Mouse (Mus musculus): ENCODE data around the gene Cytl1. TPM values are rescaled to one million over a fixed set of nuclear protein-coding genes. Genes with fewer than 3 reads are reported as not detected.

Gene Cytl1
- total RNA-seq (2017), result not detected in 2 replicates

DNA sequence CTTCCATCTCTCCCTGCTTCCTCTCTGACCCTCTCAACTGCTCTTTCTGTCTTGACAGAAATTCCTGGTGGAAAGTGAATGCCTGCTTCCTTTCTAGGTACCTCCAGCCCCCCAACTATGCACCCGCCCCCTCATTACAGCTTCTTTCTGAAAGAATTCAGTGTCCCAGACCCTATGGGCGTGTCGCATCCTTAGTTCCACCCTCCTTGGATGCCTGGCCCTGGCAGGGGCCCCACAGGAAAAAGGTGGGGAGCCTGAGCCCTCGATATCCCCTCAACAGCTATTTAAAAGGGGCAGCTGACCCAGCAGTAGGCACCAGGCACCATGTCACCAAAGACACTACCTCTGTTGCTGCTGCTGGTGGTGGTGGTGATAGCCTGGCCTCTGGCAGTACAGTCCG lies at the start of gene Cytl1:
TSS of gene Cytl1 (plus strand) at position 296 of the 400 bp plus-strand sequence.
- ATAC-seq (ENCODE audit: extremely low read depth, insufficient number of reproducible peaks, low FRiP score, poor library complexity, severe bottlenecking), result no peak

DNA sequence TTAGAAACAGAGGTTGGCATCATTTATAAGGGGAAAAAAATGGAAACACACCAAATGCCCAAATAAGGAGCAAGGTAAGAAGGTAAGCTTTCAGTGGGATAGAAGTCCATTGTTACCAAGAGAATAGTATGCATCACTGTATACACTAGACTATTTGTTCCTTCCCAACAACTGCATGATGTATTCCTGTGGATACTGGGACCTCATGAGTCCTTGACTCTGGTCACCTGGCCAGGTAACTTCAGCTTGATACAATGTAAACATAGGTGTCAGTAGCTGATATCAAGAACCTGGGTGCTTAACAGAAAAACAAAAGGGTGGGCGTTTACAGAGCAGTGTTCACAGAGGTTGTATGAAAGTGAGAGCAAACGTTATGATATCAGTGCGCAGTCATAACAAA lies 42.6 kb upstream of the Cytl1 start:
- ATAC-seq (ENCODE audit: extremely low read depth, insufficient number of reproducible peaks, low FRiP score, poor library complexity, severe bottlenecking), result no peak

- no peak for ATAC-seq (ENCODE audit: extremely low read depth, insufficient number of reproducible peaks, low FRiP score, poor library complexity, severe bottlenecking)
Observed at GRCm38 (mm10) chr5:37695773-37696172, 39.5 kb upstream of the Cytl1 start.

GRCm38 (mm10) chr5:37697286-37697685 lies 38.0 kb upstream of the Cytl1 start:
- ATAC-seq (ENCODE audit: extremely low read depth, insufficient number of reproducible peaks, low FRiP score, poor library complexity, severe bottlenecking), result no peak

DNA sequence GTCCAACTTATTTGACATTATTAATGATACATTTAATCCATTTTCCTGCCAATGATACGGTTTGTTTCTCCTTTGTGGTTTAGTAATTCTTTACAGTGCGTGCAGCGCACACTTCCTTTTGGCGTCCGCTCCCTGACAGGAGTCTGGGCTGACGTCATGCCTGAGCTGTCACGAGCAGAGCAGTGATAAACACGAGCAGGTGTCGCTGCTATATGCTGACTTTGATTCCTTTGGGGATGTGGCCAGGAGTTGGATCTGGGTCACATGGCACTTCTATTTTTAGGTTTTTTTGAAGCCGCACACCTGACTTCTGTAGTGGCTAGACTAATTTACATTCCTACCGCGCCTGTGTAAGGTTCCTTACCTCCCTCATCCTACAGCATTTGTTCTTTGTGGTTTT lies 35.6 kb upstream of the Cytl1 start:
- ATAC-seq (ENCODE audit: extremely low read depth, insufficient number of reproducible peaks, low FRiP score, poor library complexity, severe bottlenecking), result no peak

- no peak for ATAC-seq (ENCODE audit: extremely low read depth, insufficient number of reproducible peaks, low FRiP score, poor library complexity, severe bottlenecking)
Observed at GRCm38 (mm10) chr5:37704962-37705361, 30.4 kb upstream of the Cytl1 start.

DNA sequence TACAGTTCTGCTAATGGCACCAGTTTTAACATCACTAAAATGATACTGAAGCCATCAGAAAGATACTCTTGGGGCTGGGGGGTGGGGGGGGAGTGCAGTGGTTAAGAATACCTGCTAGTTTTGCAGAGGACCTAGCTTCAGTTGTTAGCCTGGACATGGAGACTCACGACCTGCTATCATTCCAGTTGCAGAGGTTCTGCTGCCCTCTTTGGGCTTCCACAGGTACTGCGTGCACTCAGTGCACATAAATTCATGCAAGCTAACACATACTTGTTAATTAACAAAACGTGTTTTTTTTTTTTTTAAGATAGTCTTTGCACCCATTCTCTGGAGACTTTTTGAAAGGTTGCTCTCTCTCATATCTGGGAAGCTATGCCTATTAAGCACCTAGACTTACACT lies 27.2 kb upstream of the Cytl1 start:
- ATAC-seq (ENCODE audit: extremely low read depth, insufficient number of reproducible peaks, low FRiP score, poor library complexity, severe bottlenecking), result no peak

- ATAC-seq (ENCODE audit: extremely low read depth, insufficient number of reproducible peaks, low FRiP score, poor library complexity, severe bottlenecking), result no peak
Observed at GRCm38 (mm10) chr5:37709257-37709904, 25.9 kb upstream of the Cytl1 start.

DNA sequence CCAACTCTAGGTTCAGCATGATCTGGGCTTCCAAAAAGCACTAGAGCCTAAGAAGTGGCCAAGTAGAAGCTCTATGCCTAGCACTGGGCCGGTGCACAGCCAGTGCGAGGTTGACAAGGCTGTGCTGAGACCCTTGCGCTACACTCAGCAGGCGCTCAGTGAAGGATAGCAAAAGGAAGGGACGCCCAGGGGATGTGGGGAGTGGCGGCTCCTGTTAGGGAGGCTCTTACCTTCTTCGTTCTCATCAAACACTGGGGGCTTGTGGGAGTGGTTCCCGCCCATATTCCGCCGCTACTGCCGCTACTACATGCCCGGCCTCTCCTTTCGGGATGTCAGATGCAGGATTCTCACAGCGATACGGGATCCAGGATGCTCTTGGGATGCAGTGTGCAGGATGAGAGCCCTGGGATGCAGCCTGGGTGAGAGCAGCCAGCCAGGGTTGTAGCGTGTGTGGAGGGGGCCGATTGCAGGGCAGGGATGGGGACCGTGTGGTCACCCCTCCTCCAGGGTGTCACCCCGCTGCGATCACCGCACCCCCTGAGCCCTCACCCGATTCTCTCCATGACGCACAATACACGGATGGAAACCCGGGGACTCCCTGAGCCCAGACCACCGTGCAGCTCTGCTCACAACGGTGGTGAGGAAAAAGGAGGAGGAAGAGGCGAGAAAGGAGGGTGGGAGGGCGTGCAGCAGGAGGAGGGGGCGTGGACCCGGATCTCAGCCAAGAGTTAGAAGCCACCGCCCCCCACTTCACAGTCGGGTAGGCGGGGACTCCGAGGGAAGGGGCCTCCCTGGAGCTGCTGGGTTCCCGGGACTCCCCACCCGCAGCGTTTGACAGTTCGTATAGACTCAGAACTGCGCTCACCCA lies 18.6 kb upstream of the Cytl1 start, which contains the start of gene Stk32b:
TSS of gene Stk32b (minus strand) at position 667 of the 868 bp plus-strand sequence.
- ATAC-seq (ENCODE audit: extremely low read depth, insufficient number of reproducible peaks, low FRiP score, poor library complexity, severe bottlenecking), result no peak

GRCm38 (mm10) chr5:37717384-37717963 lies 17.8 kb upstream of the Cytl1 start:
- no peak for ATAC-seq (ENCODE audit: extremely low read depth, insufficient number of reproducible peaks, low FRiP score, poor library complexity, severe bottlenecking)

DNA sequence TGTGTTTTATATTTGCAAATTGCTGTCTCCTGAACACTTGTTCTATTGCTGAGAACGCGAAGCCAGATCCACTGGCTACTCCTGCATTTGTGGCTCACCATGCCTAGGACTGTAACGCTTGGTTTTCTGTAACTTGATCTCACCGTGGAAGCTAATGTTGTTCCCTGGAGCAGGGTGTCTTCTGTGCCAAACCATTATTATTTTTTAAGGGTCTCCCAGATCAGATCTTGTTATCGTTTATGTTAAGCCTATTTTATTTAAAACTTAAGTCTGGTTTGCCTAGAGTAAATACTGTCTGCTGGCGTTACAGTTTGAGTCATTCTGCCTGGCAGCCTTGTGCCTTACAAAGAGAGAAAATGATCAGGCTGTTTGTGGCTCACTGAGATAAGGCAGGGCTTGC lies 14.6 kb upstream of the Cytl1 start:
- no peak for ATAC-seq (ENCODE audit: extremely low read depth, insufficient number of reproducible peaks, low FRiP score, poor library complexity, severe bottlenecking)

DNA sequence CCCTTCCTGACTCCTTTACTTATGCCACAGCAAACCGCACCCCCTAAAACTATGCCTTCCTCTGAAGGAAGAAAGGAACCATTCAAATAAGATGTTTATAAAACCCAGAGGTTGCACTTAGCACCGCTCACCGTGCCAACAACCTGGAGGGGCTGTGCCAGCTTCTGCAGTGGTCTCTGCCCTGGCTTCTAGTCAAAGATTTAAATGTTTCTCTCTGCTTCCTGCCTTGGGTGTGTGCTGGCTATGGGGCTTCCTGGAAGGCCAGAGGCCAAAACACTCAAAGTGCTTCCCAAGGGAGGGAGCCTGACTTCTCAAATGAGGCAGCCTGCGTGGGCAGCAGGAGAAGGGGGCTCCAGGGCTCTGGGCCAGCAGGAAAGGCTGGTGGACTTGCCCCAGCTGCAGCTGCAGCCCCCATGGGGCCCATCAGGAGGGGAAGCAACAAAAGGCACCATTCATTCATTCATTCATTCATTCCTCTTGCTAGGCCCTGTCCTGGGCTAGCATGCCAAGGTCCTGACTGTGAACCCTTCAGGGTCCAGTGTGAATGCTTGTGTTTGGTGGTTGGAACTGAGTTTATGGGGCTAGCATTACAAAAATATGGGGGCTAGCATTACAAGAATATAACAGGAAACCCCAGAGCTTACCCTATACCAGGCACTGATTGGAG lies 10.0 kb upstream of the Cytl1 start:
- ATAC-seq (ENCODE audit: extremely low read depth, insufficient number of reproducible peaks, low FRiP score, poor library complexity, severe bottlenecking), result no peak

DNA sequence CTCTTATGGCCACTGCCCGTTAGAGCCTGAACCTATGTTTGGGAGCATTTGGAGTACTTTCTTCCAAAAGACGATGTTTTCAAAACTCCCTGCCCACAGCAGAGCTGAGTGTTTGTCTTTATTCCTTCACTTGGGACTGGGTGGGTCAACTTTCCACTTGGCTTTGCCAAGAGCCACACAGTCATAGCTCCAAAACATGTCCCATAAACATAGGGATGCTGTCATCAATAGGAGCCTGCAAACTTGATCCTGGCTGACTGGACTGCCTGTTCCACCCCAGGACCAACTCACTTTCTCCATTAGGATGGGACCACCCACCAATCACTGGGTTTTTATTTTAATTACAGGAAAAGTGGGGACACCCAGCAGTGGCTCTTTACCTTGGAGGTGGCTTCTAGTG lies 4.5 kb upstream of the Cytl1 start:
- no peak for ATAC-seq (ENCODE audit: extremely low read depth, insufficient number of reproducible peaks, low FRiP score, poor library complexity, severe bottlenecking)

GRCm38 (mm10) chr5:37736213-37736612 lies 894 bp downstream of the Cytl1 start:
- ATAC-seq (ENCODE audit: extremely low read depth, insufficient number of reproducible peaks, low FRiP score, poor library complexity, severe bottlenecking), result no peak

GRCm38 (mm10) chr5:37743889-37744707 lies 8.8 kb downstream of the Cytl1 start:
- ATAC-seq (ENCODE audit: extremely low read depth, insufficient number of reproducible peaks, low FRiP score, poor library complexity, severe bottlenecking), result no peak

- no peak for ATAC-seq (ENCODE audit: extremely low read depth, insufficient number of reproducible peaks, low FRiP score, poor library complexity, severe bottlenecking)
Observed at GRCm38 (mm10) chr5:37752027-37752967, 17.0 kb downstream of the Cytl1 start.

GRCm38 (mm10) chr5:37753366-37753765 lies 18.0 kb downstream of the Cytl1 start:
- ATAC-seq (ENCODE audit: extremely low read depth, insufficient number of reproducible peaks, low FRiP score, poor library complexity, severe bottlenecking), result no peak

GRCm38 (mm10) chr5:37762046-37762445 lies 26.7 kb downstream of the Cytl1 start:
- ATAC-seq (ENCODE audit: extremely low read depth, insufficient number of reproducible peaks, low FRiP score, poor library complexity, severe bottlenecking), result no peak

Data from neutrophil, adult 5-6 weeks (primary cell).